Mouse (Mus musculus) heart, postnatal 0 days (tissue): ENCODE results near the gene Hoxb2. TPM values are rescaled to one million over a fixed set of nuclear protein-coding genes. Genes with fewer than 3 reads are reported as not detected.

Experiments used
- ATAC-seq: fragments of 200-750 bp; cut with Nextera tagmentation; 2 replicates; pipeline ENCODE4 v1.8.0; 2017; ENCODE audit warnings: low read depth, moderate number of reproducible peaks, moderate library complexity; ENCODE audit not compliant: insufficient read depth
- DNase-seq: peaks from one replicate; pipeline ENCODE4 v3.0.0-alpha.2; 2016; ENCODE audit warnings: low spot score
- H3K27ac ChIP-seq: fragments of 300-500 bp; sonication (generic); 2 replicates; pipeline ENCODE4 v1.5.1; 2014; ENCODE audit warnings: low read depth, mild to moderate bottlenecking
- H3K27me3 ChIP-seq: fragments of 300-500 bp; sonication (generic); 2 replicates; pipeline ENCODE4 v1.6.1; 2014; ENCODE audit warnings: low read length, mixed read lengths; ENCODE audit not compliant: control insufficient read depth, insufficient read depth
- H3K36me3 ChIP-seq: fragments of 300-500 bp; sonication (generic); replicated peaks from 2 replicates; pipeline ENCODE4 v1.6.1; 2014; ENCODE audit warnings: low read length, mixed read lengths; ENCODE audit not compliant: control insufficient read depth, insufficient read depth
- H3K4me1 ChIP-seq: fragments of 300-500 bp; sonication (generic); 2 replicates; pipeline ENCODE4 v1.6.1; 2014; ENCODE audit warnings: antibody characterized with exemption; ENCODE audit not compliant: control insufficient read depth, insufficient read depth
- H3K4me2 ChIP-seq: fragments of 300-500 bp; sonication (generic); 2 replicates; pipeline ENCODE4 v1.6.1; 2014; ENCODE audit warnings: low read depth, mild to moderate bottlenecking, low read length, moderate library complexity
- H3K4me3 ChIP-seq: fragments of 300-500 bp; sonication (generic); 2 replicates; pipeline ENCODE4 v1.5.1; 2014; ENCODE audit warnings: low read depth, low read length
- H3K9ac ChIP-seq: fragments of 300-500 bp; sonication (generic); replicated peaks from 2 replicates; pipeline ENCODE4 v1.6.1; 2014; ENCODE audit warnings: low read depth, low read length, mixed read lengths
- H3K9me3 ChIP-seq: fragments of 300-500 bp; sonication (generic); replicated peaks from 2 replicates; pipeline ENCODE4 v1.6.1; 2016; ENCODE audit warnings: low read length; ENCODE audit not compliant: control insufficient read depth
- CTCF ChIP-seq: IDR thresholded peaks from 2 replicates; pipeline ENCODE4 v1.5.1; 2016; ENCODE audit warnings: antibody characterized with exemption, control low read depth, low read depth
- EP300 ChIP-seq: IDR thresholded peaks from 2 replicates; pipeline ENCODE4 v1.6.1; 2016; ENCODE audit warnings: antibody characterized with exemption, low read depth
- WGBS: fragments of 180-500 bp; shearing (Covaris S2); extraction: QIAGEN DNeasy Blood & Tissue Kit; methylation state at CpG from one replicate; pipeline ENCODE4 v1.1.7; 2014; 5-methylcytosine and 5-hydroxymethylcytosine counted together
- polyA plus RNA-seq: library from polyadenylated mRNA; unstranded; fragments of >200 nt; fragmentation: Nextera tagmentation; extraction: Ambion mirVana; gene quantifications from 2 replicates; pipeline ENCODE4 v1.2.1, GENCODE M21; 2015
- total RNA-seq: library from RNA; depleted of rRNA; stranded (reverse); fragments of >200 nt; gene quantifications from 2 replicates; pipeline ENCODE4 v1.2.3, GENCODE M21; 2014; ENCODE audit warnings: low replicate concordance

Hoxb2 gene
- total and polyA plus RNA-seq, 2 experiments from 2014 or later: 0.97 to 3.2 TPM

DNA sequence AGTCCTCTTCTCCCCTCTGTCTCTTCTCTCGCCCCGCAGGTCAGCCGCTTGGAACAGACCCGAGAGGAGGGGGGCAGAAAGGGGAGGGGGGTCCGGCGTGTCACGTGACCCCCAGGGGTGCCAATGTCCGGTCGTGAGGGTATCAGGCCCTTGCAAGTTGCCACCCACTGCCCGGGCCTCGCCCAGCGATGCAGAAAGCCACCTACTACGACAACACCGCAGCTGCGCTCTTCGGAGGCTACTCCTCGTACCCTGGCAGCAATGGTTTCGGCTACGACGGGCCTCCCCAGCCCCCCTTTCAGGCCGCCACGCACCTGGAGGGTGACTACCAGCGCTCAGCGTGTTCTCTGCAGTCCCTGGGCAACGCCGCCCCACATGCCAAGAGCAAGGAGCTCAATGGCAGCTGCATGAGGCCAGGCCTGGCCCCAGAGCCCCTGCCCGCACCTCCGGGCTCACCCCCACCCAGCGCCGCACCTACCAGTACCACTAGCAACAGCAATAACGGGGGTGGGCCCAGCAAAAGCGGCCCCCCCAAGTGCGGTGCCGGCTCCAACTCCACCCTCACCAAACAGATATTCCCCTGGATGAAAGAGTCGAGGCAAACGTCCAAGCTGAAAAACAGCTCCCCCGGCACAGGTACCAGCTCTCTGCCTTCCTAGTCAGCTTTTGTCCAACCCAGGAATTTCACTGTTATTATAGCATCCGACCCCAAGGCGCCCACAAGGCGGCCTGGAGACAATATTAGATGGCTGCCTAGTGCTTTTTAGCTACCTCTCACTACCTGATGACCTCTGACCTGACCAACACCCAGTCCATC lies 6.1 kb upstream of the Hoxb2 start:
- 30% methylated on average over 37 of the region's 40 CpGs for WGBS
- Histone ChIP-seq H3K27me3 (peaks cover 96% of the 10 kb centered on the region), H3K9me3 (no peaks in the 10 kb centered on the region), H3K36me3 (no peaks in the 10 kb centered on the region), H3K9ac (no peak overlapping the region), H3K4me1 (no peaks in the 10 kb centered on the region), H3K4me2 (no peak overlapping the region), H3K27ac (no peak overlapping the region), H3K4me3 (no peak overlapping the region)
- TF ChIP-seq EP300: no peak
- DNase-seq (no peak), ATAC-seq (no peak)

DNA sequence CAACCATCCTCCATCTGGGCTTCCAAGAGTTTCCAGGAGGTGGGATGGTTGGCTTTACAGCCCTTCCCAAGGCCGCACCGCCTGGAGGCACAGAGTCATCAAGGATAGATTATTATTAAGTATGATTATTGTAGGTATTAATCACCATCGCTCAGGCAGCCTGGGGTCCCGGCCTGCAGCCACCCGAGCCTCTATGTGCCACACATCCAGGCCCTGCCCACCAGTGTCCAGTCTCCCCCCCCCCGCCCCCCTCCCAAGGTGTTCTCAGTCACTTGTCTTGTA lies 5.5 kb upstream of the Hoxb2 start:
- no peak overlapping the region for H3K4me3 ChIP-seq
- no peak overlapping the region for H3K9ac ChIP-seq
- TF ChIP-seq CTCF (no peak), EP300 (no peak)
- H3K4me1 ChIP-seq: no peaks in the 10 kb centered on the region
- no peak overlapping the region for H3K4me2 ChIP-seq
- 38% methylated on average over 5 of the region's 6 CpGs for WGBS
- H3K27me3 ChIP-seq: peaks cover 96% of the 10 kb centered on the region
- H3K9me3 ChIP-seq: no peaks in the 10 kb centered on the region
- DNase-seq: no peak
- H3K27ac ChIP-seq: no peak overlapping the region
- no peak for ATAC-seq
- H3K36me3 ChIP-seq: no peaks in the 10 kb centered on the region

DNA sequence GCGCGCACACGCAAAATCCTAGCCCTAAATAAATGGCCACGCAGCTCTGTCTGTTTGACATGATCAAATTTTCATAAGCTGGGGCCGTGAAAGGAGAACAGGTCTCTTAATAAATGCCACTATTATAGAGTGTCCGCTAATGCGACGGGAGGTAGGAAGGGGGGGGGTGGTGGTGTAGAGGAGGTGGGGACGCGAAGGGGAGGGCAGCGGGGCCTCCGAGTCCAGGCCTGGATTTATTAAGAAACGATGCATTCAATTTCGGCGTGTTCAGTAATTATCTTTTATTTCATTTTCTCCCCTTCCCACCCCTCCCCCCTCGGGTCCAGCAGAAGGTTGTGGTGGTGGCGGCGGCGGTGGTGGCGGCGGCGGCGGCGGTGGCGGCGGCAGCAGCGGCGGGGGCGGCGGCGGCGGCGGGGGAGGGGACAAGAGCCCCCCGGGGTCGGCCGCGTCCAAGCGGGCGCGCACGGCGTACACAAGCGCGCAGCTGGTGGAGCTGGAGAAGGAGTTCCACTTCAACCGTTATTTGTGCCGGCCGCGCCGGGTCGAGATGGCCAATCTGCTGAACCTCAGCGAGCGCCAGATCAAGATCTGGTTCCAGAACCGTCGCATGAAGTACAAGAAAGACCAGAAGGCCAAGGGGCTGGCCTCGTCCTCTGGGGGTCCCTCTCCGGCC lies 5.0 kb upstream of the Hoxb2 start:
- no peak for TF ChIP-seq CTCF
- TF ChIP-seq EP300: no peak
- H3K27me3 ChIP-seq: peaks cover 96% of the 10 kb centered on the region
- H3K36me3 ChIP-seq: no peaks in the 10 kb centered on the region
- 7% methylated on average over 42 of the region's 56 CpGs for WGBS
- H3K9me3 ChIP-seq: no peaks in the 10 kb centered on the region
- DNase-seq: no peak
- peak overlapping the region; percentile 66 for H3K4me2 ChIP-seq
- peak overlapping the region; percentile 46 for H3K4me3 ChIP-seq
- no peak overlapping the region for H3K9ac ChIP-seq
- H3K4me1 ChIP-seq: no peaks in the 10 kb centered on the region
- no peak for ATAC-seq
- no peak overlapping the region for H3K27ac ChIP-seq

DNA sequence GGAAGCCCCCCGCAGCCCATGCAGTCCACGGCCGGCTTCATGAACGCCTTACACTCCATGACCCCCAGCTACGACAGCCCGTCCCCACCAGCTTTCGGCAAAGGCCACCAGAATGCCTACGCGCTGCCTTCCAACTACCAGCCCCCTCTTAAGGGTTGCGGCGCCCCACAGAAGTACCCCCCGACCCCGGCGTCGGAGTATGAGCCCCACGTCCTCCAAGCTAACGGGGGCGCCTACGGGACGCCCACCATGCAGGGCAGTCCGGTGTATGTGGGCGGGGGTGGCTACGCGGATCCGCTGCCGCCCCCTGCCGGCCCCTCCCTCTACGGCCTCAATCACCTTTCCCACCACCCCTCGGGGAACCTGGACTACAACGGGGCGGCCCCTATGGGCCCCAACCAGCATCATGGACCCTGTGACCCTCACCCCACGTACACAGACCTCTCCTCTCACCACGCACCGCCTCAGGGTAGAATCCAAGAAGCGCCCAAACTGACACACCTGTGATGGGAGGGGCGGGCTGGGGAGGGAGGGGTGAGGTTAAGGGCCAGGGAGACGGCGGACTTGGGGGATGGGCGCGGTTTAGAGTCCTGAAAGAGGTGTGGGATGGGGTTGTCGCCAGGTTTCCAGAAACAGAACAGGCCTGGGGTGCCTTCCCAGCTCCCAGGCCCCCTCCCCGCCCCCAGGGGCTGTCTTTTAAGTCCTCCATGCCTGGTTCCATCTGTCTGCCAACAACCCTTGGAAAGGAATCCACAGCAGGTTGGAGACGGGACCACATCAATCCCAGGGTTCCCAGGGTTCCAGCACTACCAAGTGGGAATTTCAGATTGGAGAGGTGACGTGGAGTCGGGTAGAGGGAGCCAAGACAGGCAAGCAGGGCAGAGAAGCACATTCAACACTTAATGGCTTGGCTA lies 4.2 kb upstream of the Hoxb2 start:
- H3K4me3 ChIP-seq: peak overlapping the region; percentile 46
- ATAC-seq (no peak), DNase-seq (no peak)
- H3K27me3 ChIP-seq: peaks cover 96% of the 10 kb centered on the region
- TF ChIP-seq CTCF: no peak
- no peak for TF ChIP-seq EP300
- H3K4me1 ChIP-seq: no peaks in the 10 kb centered on the region
- H3K9me3 ChIP-seq: no peaks in the 10 kb centered on the region
- H3K9ac ChIP-seq: no peak overlapping the region
- peak overlapping the region; percentile 66 for H3K4me2 ChIP-seq
- no peak overlapping the region for H3K27ac ChIP-seq
- 7% methylated on average over 45 of the region's 45 CpGs for WGBS
- H3K36me3 ChIP-seq: no peaks in the 10 kb centered on the region

DNA sequence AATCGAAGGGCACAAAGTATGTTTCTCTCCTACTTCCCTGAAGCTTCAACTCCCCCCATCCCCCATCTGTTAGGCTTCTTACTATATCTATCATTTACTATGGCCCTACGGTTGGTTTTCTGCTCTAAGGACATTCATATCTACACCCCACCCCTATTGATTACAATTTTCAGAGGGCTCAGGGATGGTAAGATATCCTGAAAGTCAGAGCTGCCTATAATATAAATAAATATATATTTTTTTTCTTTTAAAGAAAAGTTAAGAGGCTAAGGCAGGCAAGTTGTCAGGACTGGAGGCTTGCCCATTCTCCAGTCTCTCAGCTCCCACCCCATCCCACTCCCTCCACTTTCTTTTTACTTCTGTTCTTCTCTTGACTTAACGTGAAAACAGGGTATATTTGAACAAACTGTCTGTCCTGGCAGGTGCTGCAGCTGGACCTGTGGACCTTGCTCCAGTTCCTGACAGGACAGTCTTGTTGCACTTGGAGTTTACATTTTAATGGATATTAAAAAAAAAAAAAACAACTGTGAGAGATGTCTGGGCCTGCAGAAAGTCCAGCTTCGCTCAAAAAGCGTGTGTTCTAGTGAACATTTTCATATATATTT lies 3.3 kb upstream of the Hoxb2 start:
- TF ChIP-seq EP300 (no peak), CTCF (no peak)
- Histone ChIP-seq H3K9me3 (no peaks in the 10 kb centered on the region), H3K4me3 (no peak overlapping the region), H3K4me1 (no peaks in the 10 kb centered on the region), H3K27me3 (peaks cover 98% of the 10 kb centered on the region), H3K9ac (no peak overlapping the region), H3K27ac (no peak overlapping the region), H3K4me2 (no peak overlapping the region), H3K36me3 (no peaks in the 10 kb centered on the region)
- WGBS: 70% methylated on average over 5 of the region's 5 CpGs
- ATAC-seq (no peak), DNase-seq (no peak)
